Mouse (Mus musculus): ENCODE measurements around the gene Cysltr1. TPM values are rescaled to one million over a fixed set of nuclear protein-coding genes. Genes with fewer than 3 reads are reported as not detected.

The Cysltr1 gene
- polyA plus RNA-seq (2012; ENCODE audit: low replicate concordance) = not detected in 2 replicates

DNA sequence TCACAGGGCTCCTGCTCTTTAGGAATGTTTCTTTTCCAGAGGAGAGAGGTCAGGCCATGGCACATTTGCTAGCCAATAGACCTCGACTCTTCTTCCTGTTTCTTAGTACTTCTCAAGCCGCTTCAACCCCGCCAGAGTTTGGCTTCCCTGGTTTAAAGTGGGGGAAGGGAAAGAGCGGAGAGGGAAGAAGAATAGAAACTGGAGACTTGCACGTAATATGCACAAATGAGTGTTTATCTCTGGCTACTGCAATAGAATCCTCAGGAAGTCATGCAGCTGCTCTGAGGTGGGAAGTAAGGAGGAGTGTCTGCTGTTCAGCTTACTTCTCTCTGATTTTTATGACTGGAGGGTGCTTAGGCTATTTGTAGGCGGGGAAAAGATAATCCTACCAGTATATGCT is at the start of gene Cysltr1:
TSS of gene Cysltr1 (minus strand) at position 294 of the 400 bp plus-strand sequence.

DNA sequence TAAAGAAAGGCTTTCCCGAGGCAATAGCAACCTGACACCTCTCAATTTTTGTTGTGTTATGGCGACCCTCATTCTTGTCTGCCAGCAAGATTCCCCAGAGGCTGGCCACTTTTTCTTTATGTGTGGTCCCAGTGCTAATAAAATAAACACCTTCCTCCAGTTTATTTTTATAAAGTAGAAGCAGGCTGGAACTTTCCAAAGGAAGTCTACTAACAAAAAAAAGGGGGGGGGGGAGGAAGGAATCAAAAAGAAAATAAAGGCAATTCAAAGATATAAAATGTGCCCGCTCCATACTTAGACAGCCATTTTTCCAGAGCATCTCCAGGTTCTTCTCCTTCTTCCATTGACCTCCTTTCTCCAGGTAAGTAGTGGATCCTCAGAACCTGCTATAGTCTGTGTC is 20.6 kb downstream of the Cysltr1 start, which contains the start of gene Gm5127:
TSS of gene Gm5127 (plus strand) at position 301 of the 400 bp plus-strand sequence.

Other genes starting within 250 kb of the Cysltr1 start
- gene Fndc3c1, start 118.3 kb downstream of the Cysltr1 start, polyA plus RNA-seq (2012; ENCODE audit: low replicate concordance) = not detected in 2 replicates
- not detected in 2 replicates for gene Gm5127, start 20.5 kb downstream of the Cysltr1 start, polyA plus RNA-seq (2012; ENCODE audit: low replicate concordance)
- gene Rtl3, start 237.0 kb upstream of the Cysltr1 start, polyA plus RNA-seq (2012; ENCODE audit: low replicate concordance) = not detected in 2 replicates

Measured in leukemia stem cell, adult 10-12 weeks (primary cell).